9 mouse cellular contexts compared by ENCODE assay signal in the genomic region with DNA sequence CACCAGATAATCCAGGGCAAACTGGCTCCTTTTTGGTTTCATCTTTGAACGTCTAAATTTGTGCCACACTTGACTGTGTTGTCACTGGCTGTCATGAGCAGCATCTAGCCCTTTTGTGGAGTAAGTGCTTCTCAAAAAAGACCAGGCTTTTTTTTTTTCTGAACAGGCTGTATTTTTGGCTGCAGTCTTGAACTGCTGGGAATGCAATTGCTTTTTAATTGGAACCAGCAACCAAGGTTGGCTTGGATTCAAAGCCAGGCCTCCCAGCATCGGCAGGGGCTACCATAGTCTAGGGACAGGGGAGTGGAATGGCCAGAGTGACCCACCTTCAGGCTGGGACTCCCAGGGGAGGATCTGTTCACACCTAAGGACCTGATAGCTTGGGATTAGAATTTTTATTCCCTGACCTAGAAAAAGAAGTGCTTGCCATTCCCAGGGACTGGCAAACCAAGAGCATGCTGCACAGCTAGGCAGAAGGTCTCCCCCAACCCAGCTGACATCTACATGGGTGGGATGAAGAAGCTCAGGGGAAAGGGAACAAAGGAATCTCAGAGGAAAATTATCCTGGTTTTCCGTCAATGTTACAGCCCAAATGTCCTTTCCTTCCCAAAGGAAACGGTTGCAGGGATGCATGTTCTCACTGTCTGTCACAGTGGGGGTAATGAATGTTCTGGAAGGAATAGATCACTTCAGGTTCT.
DNase-seq lines count a peak whose midpoint lies in the region; ATAC-seq and TF ChIP-seq lines count a peak whose summit lies in the region.
"Had no signal": no experiment of that assay in that cellular context is flagged by ENCODE, and none has a peak within 500 bp of the region (broad histone marks: within the 10 kb centered on the region; RNA-seq: fewer than 3 reads in every experiment).

No protein-coding gene starts in this region.

- no peaks in the 10 kb centered on the region for H3K9me3 ChIP-seq in midbrain, embryonic 11.5 days (ENCODE audit: control insufficient read depth, low read length)
- H3K9me3 ChIP-seq in intestine, embryonic 16.5 days (ENCODE audit: control insufficient read depth, low read length) = no peaks in the 10 kb centered on the region

- no peak overlapping the region for H3K4me3 ChIP-seq in cortical plate, adult 2 months (ENCODE audit: insufficient read depth, low read length)
- no peak overlapping the region for H3K4me3 ChIP-seq in gastrocnemius, adult 2 months
- H3K4me3 ChIP-seq in layer of hippocampus, adult 2 months = no peak overlapping the region
- H3K4me3 ChIP-seq in midbrain, embryonic 11.5 days (ENCODE audit: low read depth, low read length) = no peak overlapping the region
- H3K4me3 ChIP-seq in intestine, embryonic 16.5 days (ENCODE audit: low read length) = no peak overlapping the region

- TF ChIP-seq CTCF in cortical plate, adult 2 months (IDR thresholded peaks at IDR 0.05; ENCODE audit: extremely low read depth, insufficient read depth, low read length) = no peak
- no peak for TF ChIP-seq CTCF in gastrocnemius, adult 2 months (IDR thresholded peaks at IDR 0.05)
- no peak for TF ChIP-seq CTCF in layer of hippocampus, adult 2 months (conservative IDR thresholded peaks at IDR 0.05)

- ATAC-seq in midbrain, embryonic 11.5 days (ENCODE audit: low FRiP score) = peak; percentile 41; the same call in 1 of the 2 replicates
- ATAC-seq in intestine, embryonic 16.5 days = no peak

- 27% methylated on average over 4 of the region's 4 CpGs for WGBS in midbrain, embryonic 11.5 days
- WGBS in intestine, embryonic 16.5 days = 35% methylated on average over 4 of the region's 4 CpGs

- peak; percentile 11 to 19 for DNase-seq in left cerebral cortex, adult 18-20 months (ENCODE audit: low spot score in 2 of 2)
- no peak for DNase-seq in left cerebral cortex, adult 11 months (ENCODE audit: low spot score)
- peak; percentile 59 for DNase-seq in gastrocnemius, adult 2 months
- DNase-seq in layer of hippocampus, adult 2 months (ENCODE audit: low spot score in 2 of 2) = peak; percentile 45 to 67
- peak; percentile 90 for DNase-seq in midbrain, embryonic 11.5 days (ENCODE audit: low spot score, missing footprints)
- DNase-seq in spleen, postnatal 10 days (ENCODE audit: low spot score in 2 of 2) = no peak

- peak overlapping the region; percentile 27; the same call in 1 of the 2 replicates for H3K27ac ChIP-seq in cortical plate, adult 2 months (ENCODE audit: insufficient read depth, low read length)
- peak overlapping the region; percentile 71 for H3K27ac ChIP-seq in gastrocnemius, adult 2 months
- H3K27ac ChIP-seq in layer of hippocampus, adult 2 months = peak overlapping the region; percentile 89
- no peak overlapping the region for H3K27ac ChIP-seq in midbrain, embryonic 11.5 days (ENCODE audit: low read depth, low read length)
- no peak overlapping the region for H3K27ac ChIP-seq in intestine, embryonic 16.5 days (ENCODE audit: low read length)

- H3K36me3 ChIP-seq in midbrain, embryonic 11.5 days (ENCODE audit: control insufficient read depth, insufficient read depth, low read length) = no peaks in the 10 kb centered on the region
- H3K36me3 ChIP-seq in intestine, embryonic 16.5 days (ENCODE audit: control insufficient read depth, insufficient read depth, low read length) = no peaks in the 10 kb centered on the region
- H3K36me3 ChIP-seq: G1E had no signal

- no peak for TF ChIP-seq POLR2A in cortical plate, adult 2 months (IDR thresholded peaks at IDR 0.05; ENCODE audit: extremely low read depth, insufficient read depth, low read length)

- H3K4me1 ChIP-seq in cortical plate, adult 2 months (ENCODE audit: control insufficient read depth, insufficient read depth, low read length) = peaks cover 6% of the 10 kb centered on the region; the same call in 1 of the 2 replicates
- H3K4me1 ChIP-seq in midbrain, embryonic 11.5 days (ENCODE audit: control insufficient read depth, insufficient read depth, low read length) = peaks cover 7% of the 10 kb centered on the region
- no peaks in the 10 kb centered on the region for H3K4me1 ChIP-seq in intestine, embryonic 16.5 days (ENCODE audit: control insufficient read depth, insufficient read depth, low read length)

- intact Hi-C loops in gastrocnemius, adult 2 months (cut with DNase I) = no loop called here

- no peak overlapping the region for H3K9ac ChIP-seq in midbrain, embryonic 11.5 days (ENCODE audit: low read length)
- no peak overlapping the region for H3K9ac ChIP-seq in intestine, embryonic 16.5 days (ENCODE audit: low read depth, low read length)

- H3K4me2 ChIP-seq in midbrain, embryonic 11.5 days = no peak overlapping the region
- H3K4me2 ChIP-seq in intestine, embryonic 16.5 days (ENCODE audit: low read depth, low read length) = no peak overlapping the region

- no peaks in the 10 kb centered on the region for H3K27me3 ChIP-seq in midbrain, embryonic 11.5 days (ENCODE audit: control insufficient read depth, insufficient read depth, low read length)
- no peaks in the 10 kb centered on the region for H3K27me3 ChIP-seq in intestine, embryonic 16.5 days (replicated peaks; ENCODE audit: control insufficient read depth, insufficient read depth, low read length)

Comparison
In these comparisons a context has a peak if more than half of its experiments do, and no peak if none do; other contexts are left out.
1. DNase-seq: peak in left cerebral cortex, adult 18-20 months (2 of 2), gastrocnemius, adult 2 months (single experiment), layer of hippocampus, adult 2 months (2 of 2) and midbrain, embryonic 11.5 days (single experiment); none in left cerebral cortex, adult 11 months (single experiment) and spleen, postnatal 10 days (0 of 2).
2. H3K27ac ChIP-seq: peak in cortical plate, adult 2 months (single experiment), gastrocnemius, adult 2 months (single experiment) and layer of hippocampus, adult 2 months (single experiment); none in midbrain, embryonic 11.5 days (single experiment) and intestine, embryonic 16.5 days (single experiment).